In the genomic region with DNA sequence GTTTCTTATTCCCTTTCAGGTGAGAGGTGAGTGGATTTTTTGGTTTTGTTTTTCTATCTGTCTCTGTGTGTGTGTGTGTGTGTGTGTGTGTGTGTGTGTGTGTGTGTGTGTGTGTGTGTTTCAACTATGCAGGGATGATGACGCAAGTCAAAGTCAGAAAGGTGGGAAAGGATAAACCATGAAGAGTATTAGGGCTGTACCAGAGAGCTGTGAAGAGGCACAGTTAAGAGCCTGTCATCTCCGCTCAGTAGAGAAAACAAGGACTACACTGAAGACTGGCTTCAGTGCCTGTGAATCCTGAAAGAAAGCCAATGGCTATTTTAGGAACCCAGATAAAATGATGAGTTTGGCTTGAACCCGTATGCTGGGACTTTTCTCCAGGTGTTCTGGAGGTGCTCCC, we compare ENCODE assay signal across 11 mouse cellular contexts. TPM values are rescaled to one million over a fixed set of nuclear protein-coding genes. Genes with fewer than 3 reads are reported as not detected.
DNase-seq lines count a peak whose midpoint lies in the region; ATAC-seq and TF ChIP-seq lines count a peak whose summit lies in the region.
"Had no signal": no experiment of that assay in that cellular context is flagged by ENCODE, and none has a peak within 500 bp of the region (broad histone marks: within the 10 kb centered on the region; RNA-seq: fewer than 3 reads in every experiment).

No protein-coding gene starts in this region.

- H3K36me3 ChIP-seq in kidney, embryonic 14.5 days (ENCODE audit: control insufficient read depth, insufficient read depth, low read length), result no peaks in the 10 kb centered on the region
- H3K36me3 ChIP-seq in embryonic facial prominence, embryonic 12.5 days, result no peaks in the 10 kb centered on the region
- no peaks in the 10 kb centered on the region for H3K36me3 ChIP-seq in liver, embryonic 14.5 days (replicated peaks; ENCODE audit: control insufficient read depth, insufficient read depth, low read depth)

- no peak overlapping the region for H3K4me2 ChIP-seq in kidney, embryonic 14.5 days (replicated peaks; ENCODE audit: low read depth, low read length)
- H3K4me2 ChIP-seq in embryonic facial prominence, embryonic 12.5 days (replicated peaks), result no peak overlapping the region; the same call in 1 of the 2 replicates
- peak overlapping the region; percentile 79 for H3K4me2 ChIP-seq in liver, embryonic 14.5 days (ENCODE audit: low read depth)

- 66% methylated on average over 3 of the region's 3 CpGs for WGBS in kidney, embryonic 14.5 days
- 74% methylated on average over 3 of the region's 3 CpGs for WGBS in embryonic facial prominence, embryonic 12.5 days
- WGBS in liver, embryonic 14.5 days (ENCODE audit: insufficient replicate concordance), result 34% methylated on average over 3 of the region's 3 CpGs

- H3K9ac ChIP-seq in kidney, embryonic 14.5 days (ENCODE audit: low read depth, low read length), result no peak overlapping the region
- H3K9ac ChIP-seq in embryonic facial prominence, embryonic 12.5 days, result no peak overlapping the region
- peak overlapping the region; percentile 96 for H3K9ac ChIP-seq in liver, embryonic 14.5 days (replicated peaks)
- H3K9ac ChIP-seq: hindbrain, embryonic 14.5 days had no signal

- H3K9me3 ChIP-seq in kidney, embryonic 14.5 days (ENCODE audit: control insufficient read depth, low read length), result no peaks in the 10 kb centered on the region
- H3K9me3 ChIP-seq in embryonic facial prominence, embryonic 12.5 days, result no peaks in the 10 kb centered on the region
- no peaks in the 10 kb centered on the region for H3K9me3 ChIP-seq in liver, embryonic 14.5 days (ENCODE audit: control insufficient read depth, low read length)

- H3K4me1 ChIP-seq in kidney, embryonic 14.5 days (ENCODE audit: control insufficient read depth, insufficient read depth, low read length), result peaks cover 16% of the 10 kb centered on the region
- H3K4me1 ChIP-seq in embryonic facial prominence, embryonic 12.5 days, result peaks cover 20% of the 10 kb centered on the region
- peaks cover 9 to 17% of the 10 kb centered on the region in 2 experiments for H3K4me1 ChIP-seq in liver, embryonic 14.5 days (replicated peaks; ENCODE audit: control insufficient read depth in 2 of 2, insufficient read depth in 2 of 2, low read length in 1 of 2)

- no peak for DNase-seq in kidney, adult 8-10 months
- peak; percentile 33 for DNase-seq in ES-CJ7 (ENCODE audit: low read depth, low spot score)
- no peak for DNase-seq in liver, embryonic 14.5 days (ENCODE audit: low read depth in 3 of 3, low spot score in 3 of 3)
- no peak for DNase-seq in left cerebral cortex, adult 9 months (ENCODE audit: low spot score in 2 of 2)
- DNase-seq in thymus, postnatal 10 days (ENCODE audit: low spot score in 2 of 2), result no peak
- DNase-seq: cerebellum, postnatal 25 days had no signal

- no peak for TF ChIP-seq CTCF in liver, embryonic 14.5 days (IDR thresholded peaks at IDR 0.05; ENCODE audit: low read depth)

- no peak overlapping the region for H3K4me3 ChIP-seq in kidney, embryonic 14.5 days (ENCODE audit: low read length)
- H3K4me3 ChIP-seq in embryonic facial prominence, embryonic 12.5 days, result no peak overlapping the region
- peak overlapping the region; percentile 42 to 61; a peak in 3 of 4 replicates for H3K4me3 ChIP-seq in liver, embryonic 14.5 days (ENCODE audit: insufficient read depth in 1 of 2, low read depth in 2 of 2, low read length in 2 of 2)
- H3K4me3 ChIP-seq: left cerebral cortex, adult 2 months had no signal

- ATAC-seq in kidney, embryonic 14.5 days (ENCODE audit: low FRiP score, low TSS enrichment), result no peak
- no peak for ATAC-seq in embryonic facial prominence, embryonic 12.5 days (ENCODE audit: insufficient number of reproducible peaks, insufficient read depth, low FRiP score, low TSS enrichment)
- no peak for ATAC-seq in liver, embryonic 14.5 days (ENCODE audit: insufficient read depth)

- H3K27ac ChIP-seq in kidney, embryonic 14.5 days (ENCODE audit: low read depth, low read length), result peak overlapping the region; percentile 95
- peak overlapping the region; percentile 96 for H3K27ac ChIP-seq in embryonic facial prominence, embryonic 12.5 days
- H3K27ac ChIP-seq in liver, embryonic 14.5 days, result peak overlapping the region; percentile 97
- H3K27ac ChIP-seq: hindbrain, embryonic 14.5 days; left cerebral cortex, adult 2 months had no signal

- H3K27me3 ChIP-seq in kidney, embryonic 14.5 days (ENCODE audit: control insufficient read depth, insufficient read depth, low read length), result no peaks in the 10 kb centered on the region
- H3K27me3 ChIP-seq in embryonic facial prominence, embryonic 12.5 days, result no peaks in the 10 kb centered on the region
- H3K27me3 ChIP-seq in liver, embryonic 14.5 days (ENCODE audit: control insufficient read depth, insufficient read depth, low read length), result no peaks in the 10 kb centered on the region

- no peak for TF ChIP-seq EP300 in liver, embryonic 14.5 days (IDR thresholded peaks at IDR 0.05; ENCODE audit: low read depth)

RNA-seq across cellular contexts. Expression of a gene that starts 1.5 kb away (rescaled TPM):
- polyA plus RNA-seq in kidney, embryonic 14.5 days (2014; fragmentation: Nextera tagmentation; extraction: Ambion mirVana), result 2.9 and 7.8 TPM in 2 replicates
- polyA plus RNA-seq in embryonic facial prominence, embryonic 12.5 days (2016; fragmentation: Nextera tagmentation; extraction: Ambion mirVana), result 4.7 and 8.9 TPM in 2 replicates
- polyA plus RNA-seq in liver, embryonic 14.5 days (2012; rRNA removed), result 16.2 and 32.8 TPM in 2 replicates
- polyA plus RNA-seq in liver, embryonic 14.5 days (2014; fragmentation: Nextera tagmentation; extraction: Ambion mirVana), result 2.7 and 5.5 TPM in 2 replicates
- polyA plus RNA-seq: neural tube, embryonic 14.5 days had no signal

RNA-seq across cellular contexts. Expression of a gene that starts 1.8 kb away (rescaled TPM):
- polyA plus RNA-seq in kidney, embryonic 14.5 days (2014; fragmentation: Nextera tagmentation; extraction: Ambion mirVana), result 18.5 and 21.7 TPM in 2 replicates
- polyA plus RNA-seq in embryonic facial prominence, embryonic 12.5 days (2016; fragmentation: Nextera tagmentation; extraction: Ambion mirVana), result 37.1 and 46.3 TPM in 2 replicates
- polyA plus RNA-seq in liver, embryonic 14.5 days (2012; rRNA removed), result 61.7 and 194 TPM in 2 replicates
- 11.6 and 13.2 TPM in 2 replicates for polyA plus RNA-seq in liver, embryonic 14.5 days (2014; fragmentation: Nextera tagmentation; extraction: Ambion mirVana)

RNA-seq across cellular contexts. Expression of a gene that starts 2.1 kb away (rescaled TPM):
- polyA plus RNA-seq in kidney, embryonic 14.5 days (2014; fragmentation: Nextera tagmentation; extraction: Ambion mirVana), result 2.0 and 11.0 TPM in 2 replicates
- 4.1 and 4.3 TPM in 2 replicates for polyA plus RNA-seq in embryonic facial prominence, embryonic 12.5 days (2016; fragmentation: Nextera tagmentation; extraction: Ambion mirVana)
- 25.2 and 29.5 TPM in 2 replicates for polyA plus RNA-seq in liver, embryonic 14.5 days (2012; rRNA removed)
- polyA plus RNA-seq in liver, embryonic 14.5 days (2014; fragmentation: Nextera tagmentation; extraction: Ambion mirVana), result 5.4 and 5.7 TPM in 2 replicates
- polyA plus RNA-seq: hindbrain, embryonic 14.5 days had no signal

RNA-seq across cellular contexts. Expression of a gene that starts 17.0 kb away (rescaled TPM):
- polyA plus RNA-seq in kidney, embryonic 14.5 days (2014; fragmentation: Nextera tagmentation; extraction: Ambion mirVana), result 2.4 and 2.6 TPM in 2 replicates
- polyA plus RNA-seq in embryonic facial prominence, embryonic 12.5 days (2016; fragmentation: Nextera tagmentation; extraction: Ambion mirVana), result 1.6 and 1.9 TPM in 2 replicates
- polyA plus RNA-seq in liver, embryonic 14.5 days (2012; rRNA removed), result 24.0 and 29.5 TPM in 2 replicates
- polyA plus RNA-seq in liver, embryonic 14.5 days (2014; fragmentation: Nextera tagmentation; extraction: Ambion mirVana), result 0.52 and 1.1 TPM in 2 replicates

RNA-seq across cellular contexts. Expression of a gene that starts 28.6 kb away (rescaled TPM):
- polyA plus RNA-seq in kidney, embryonic 14.5 days (2014; fragmentation: Nextera tagmentation; extraction: Ambion mirVana), result 18.8 and 27.0 TPM in 2 replicates
- polyA plus RNA-seq in embryonic facial prominence, embryonic 12.5 days (2016; fragmentation: Nextera tagmentation; extraction: Ambion mirVana), result 35.1 and 35.4 TPM in 2 replicates
- polyA plus RNA-seq in liver, embryonic 14.5 days (2012; rRNA removed), result 8.2 and 9.4 TPM in 2 replicates
- 19.7 and 20.6 TPM in 2 replicates for polyA plus RNA-seq in liver, embryonic 14.5 days (2014; fragmentation: Nextera tagmentation; extraction: Ambion mirVana)

Comparison
In these comparisons a context has a peak if more than half of its experiments do, and no peak if none do; other contexts are left out.
1. H3K4me3 ChIP-seq: peak in liver, embryonic 14.5 days (2 of 2); none in kidney, embryonic 14.5 days (single experiment) and embryonic facial prominence, embryonic 12.5 days (single experiment).
2. Peak in every context shown above with its lines, with median percentiles within 50 percentile points of each other: H3K27ac ChIP-seq.